Mouse (Mus musculus): ENCODE data around the gene Kat2b.
"Not testable (repeated sequence)": the region's sequence is repeated elsewhere in the genome, so short reads cannot be mapped to it uniquely, and the experiment has no call there.

Kat2b gene

GRCm38 (mm10) chr17:53566161-53566918 lies at the start of gene Kat2b:
Kat2b (plus strand) TSS chr17:53566861.
- DNase-seq = peak; percentile 50

GRCm38 (mm10) chr17:53519364-53519763 lies 47.3 kb upstream of the Kat2b start:
- DNase-seq = no peak

GRCm38 (mm10) chr17:53520509-53520908 lies 46.2 kb upstream of the Kat2b start:
- no peak for DNase-seq

GRCm38 (mm10) chr17:53528034-53528433 lies 38.6 kb upstream of the Kat2b start:
- no peak for DNase-seq

- peak; percentile 37 for DNase-seq
Measured at GRCm38 (mm10) chr17:53531160-53531559, 35.5 kb upstream of the Kat2b start.

GRCm38 (mm10) chr17:53532425-53532824 lies 34.2 kb upstream of the Kat2b start:
- no peak for DNase-seq

- DNase-seq = not testable (repeated sequence)
Measured at GRCm38 (mm10) chr17:53539351-53539750, 27.3 kb upstream of the Kat2b start, which contains the start of gene Pp2d1. Pp2d1 (minus strand) TSS chr17:53539451.

- DNase-seq = no peak
Measured at GRCm38 (mm10) chr17:53542536-53542935, 24.1 kb upstream of the Kat2b start.

GRCm38 (mm10) chr17:53543591-53544324 lies 22.9 kb upstream of the Kat2b start:
- no peak for DNase-seq

GRCm38 (mm10) chr17:53551306-53552299 lies 15.1 kb upstream of the Kat2b start:
- no peak for DNase-seq

- DNase-seq = peak; percentile 34
Measured at GRCm38 (mm10) chr17:53554088-53554487, 12.6 kb upstream of the Kat2b start.

- no peak for DNase-seq
Measured at GRCm38 (mm10) chr17:53554813-53555212, 11.8 kb upstream of the Kat2b start.

- DNase-seq = no peak
Measured at GRCm38 (mm10) chr17:53557443-53557842, 9.2 kb upstream of the Kat2b start.

GRCm38 (mm10) chr17:53559646-53560045 lies 7.0 kb upstream of the Kat2b start:
- no peak for DNase-seq

GRCm38 (mm10) chr17:53561458-53562029 lies 5.1 kb upstream of the Kat2b start:
- no peak for DNase-seq

- no peak for DNase-seq
Measured at GRCm38 (mm10) chr17:53564837-53565236, 1.8 kb upstream of the Kat2b start.

- peak; percentile 83 for DNase-seq
Measured at GRCm38 (mm10) chr17:53566919-53567345, 271 bp downstream of the Kat2b start.

GRCm38 (mm10) chr17:53567346-53568101 lies 863 bp downstream of the Kat2b start:
- peak; percentile 50 for DNase-seq

- peak; percentile 80 for DNase-seq
Measured at GRCm38 (mm10) chr17:53568118-53568517, 1.5 kb downstream of the Kat2b start.

- no peak for DNase-seq
Measured at GRCm38 (mm10) chr17:53568734-53569386, 2.2 kb downstream of the Kat2b start.

GRCm38 (mm10) chr17:53569829-53570228 lies 3.2 kb downstream of the Kat2b start:
- DNase-seq = peak; percentile 88

Measured in kidney, adult 9 months (tissue).